Mouse (Mus musculus): ENCODE data around the gene Kptn. TPM values are rescaled to one million over a fixed set of nuclear protein-coding genes. Genes with fewer than 3 reads are reported as not detected.
A peak's percentile ranks its signal among the peaks of the same experiment; 100 is the strongest.

Kptn gene
- polyA plus RNA-seq, 1 experiment, result 23.2 TPM

GRCm38 (mm10) chr7:16094592-16094991 is 25.1 kb upstream of the Kptn start:
- DNase-seq (ENCODE audit: low read depth in 1 of 2, low spot score in 2 of 2), result no peak
- TF ChIP-seq POLR2A (IDR thresholded peaks at IDR 0.05; ENCODE audit: low read depth, low read length), result no peak
- TF ChIP-seq CTCF (IDR thresholded peaks at IDR 0.05; ENCODE audit: extremely low read depth, insufficient read depth, insufficient read length, insufficient replicate concordance), result no peak
- Histone ChIP-seq H3K27me3 (ENCODE audit: control insufficient read depth, insufficient read depth, low read length) (no peaks in the 10 kb centered on the region), H3K4me1 (ENCODE audit: control insufficient read depth, insufficient read depth, insufficient read length) (peaks cover 7% of the 10 kb centered on the region; the same call in 1 of the 2 replicates), H3K36me3 (ENCODE audit: control insufficient read depth, insufficient read depth, low read length) (no peaks in the 10 kb centered on the region), H3K4me3 (ENCODE audit: extremely low read depth, insufficient read depth, insufficient read length) (no peak overlapping the region), H3K27ac (ENCODE audit: insufficient read depth, low read length) (no peak overlapping the region)
- WGBS, result 65% methylated on average over 3 of the region's 3 CpGs

- TF ChIP-seq CTCF (IDR thresholded peaks at IDR 0.05; ENCODE audit: extremely low read depth, insufficient read depth, insufficient read length, insufficient replicate concordance) (peak; percentile 31; the same call in 1 of the 2 replicates), POLR2A (IDR thresholded peaks at IDR 0.05; ENCODE audit: low read depth, low read length) (peak; percentile 94)
- peak within 1 kb of the TSS; percentile 86 for H3K4me3 ChIP-seq (ENCODE audit: extremely low read depth, insufficient read depth, insufficient read length)
- no peaks in the 10 kb centered on the region for H3K36me3 ChIP-seq (ENCODE audit: control insufficient read depth, insufficient read depth, low read length)
- H3K27ac ChIP-seq (ENCODE audit: insufficient read depth, low read length), result peak within 1 kb of the TSS; percentile 92
- peak; percentile 97 to 100 for DNase-seq (ENCODE audit: low read depth in 1 of 2, low spot score in 2 of 2)
- under 1% methylated on average over 64 of the region's 68 CpGs for WGBS
- no peaks in the 10 kb centered on the region for H3K27me3 ChIP-seq (ENCODE audit: control insufficient read depth, insufficient read depth, low read length)
- peaks cover 11% of the 10 kb centered on the region; the same call in 1 of the 2 replicates for H3K4me1 ChIP-seq (ENCODE audit: control insufficient read depth, insufficient read depth, insufficient read length)
Measured at GRCm38 (mm10) chr7:16098021-16099017, 21.4 kb upstream of the Kptn start, which contains the start of gene Napa. Napa (plus strand) TSS chr7:16098458.

DNA sequence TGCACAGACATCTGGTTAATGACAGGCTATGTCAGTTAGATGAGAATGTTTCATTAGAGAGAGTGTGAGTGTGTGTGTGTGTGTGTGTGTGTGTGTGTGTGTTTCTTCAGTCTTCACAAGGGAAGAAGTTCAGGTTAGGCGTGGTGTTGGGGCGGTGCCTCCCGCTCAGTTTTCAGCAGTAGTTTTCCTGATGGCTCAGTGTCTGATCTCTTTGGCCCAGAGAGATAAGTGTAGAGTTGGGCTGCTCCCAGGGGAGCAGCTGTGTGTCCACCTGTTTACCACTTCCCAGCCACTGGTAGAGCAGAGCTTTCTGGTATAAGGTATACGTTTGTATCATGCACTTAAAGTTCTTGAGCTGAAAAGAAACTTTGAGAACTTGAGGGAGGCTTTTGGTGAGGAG is 19.8 kb upstream of the Kptn start:
- Histone ChIP-seq H3K36me3 (ENCODE audit: control insufficient read depth, insufficient read depth, low read length) (peaks cover 3% of the 10 kb centered on the region; the same call in 1 of the 2 replicates), H3K27ac (ENCODE audit: insufficient read depth, low read length) (no peak overlapping the region), H3K27me3 (ENCODE audit: control insufficient read depth, insufficient read depth, low read length) (no peaks in the 10 kb centered on the region), H3K4me1 (ENCODE audit: control insufficient read depth, insufficient read depth, insufficient read length) (peaks cover 11% of the 10 kb centered on the region; the same call in 1 of the 2 replicates), H3K4me3 (ENCODE audit: extremely low read depth, insufficient read depth, insufficient read length) (no peak overlapping the region)
- 78% methylated on average over 4 of the region's 4 CpGs for WGBS
- TF ChIP-seq CTCF (IDR thresholded peaks at IDR 0.05; ENCODE audit: extremely low read depth, insufficient read depth, insufficient read length, insufficient replicate concordance) (no peak), POLR2A (IDR thresholded peaks at IDR 0.05; ENCODE audit: low read depth, low read length) (no peak)
- DNase-seq (ENCODE audit: low read depth in 1 of 2, low spot score in 2 of 2), result no peak

GRCm38 (mm10) chr7:16101081-16101480 is 18.6 kb upstream of the Kptn start:
- DNase-seq (ENCODE audit: low read depth in 1 of 2, low spot score in 2 of 2), result no peak
- Histone ChIP-seq H3K4me1 (ENCODE audit: control insufficient read depth, insufficient read depth, insufficient read length) (peaks cover 11% of the 10 kb centered on the region; the same call in 1 of the 2 replicates), H3K27me3 (ENCODE audit: control insufficient read depth, insufficient read depth, low read length) (no peaks in the 10 kb centered on the region), H3K4me3 (ENCODE audit: extremely low read depth, insufficient read depth, insufficient read length) (no peak overlapping the region), H3K27ac (ENCODE audit: insufficient read depth, low read length) (no peak overlapping the region), H3K36me3 (ENCODE audit: control insufficient read depth, insufficient read depth, low read length) (peaks cover 3% of the 10 kb centered on the region; the same call in 1 of the 2 replicates)
- TF ChIP-seq POLR2A (IDR thresholded peaks at IDR 0.05; ENCODE audit: low read depth, low read length) (no peak), CTCF (IDR thresholded peaks at IDR 0.05; ENCODE audit: extremely low read depth, insufficient read depth, insufficient read length, insufficient replicate concordance) (no peak)
- 88% methylated on average over 7 of the region's 7 CpGs for WGBS

GRCm38 (mm10) chr7:16101726-16102475 is 17.8 kb upstream of the Kptn start:
- TF ChIP-seq POLR2A (IDR thresholded peaks at IDR 0.05; ENCODE audit: low read depth, low read length), result no peak
- no peak for TF ChIP-seq CTCF (IDR thresholded peaks at IDR 0.05; ENCODE audit: extremely low read depth, insufficient read depth, insufficient read length, insufficient replicate concordance)
- 92% methylated on average over 15 of the region's 15 CpGs for WGBS
- peaks cover 11% of the 10 kb centered on the region; the same call in 1 of the 2 replicates for H3K4me1 ChIP-seq (ENCODE audit: control insufficient read depth, insufficient read depth, insufficient read length)
- H3K36me3 ChIP-seq (ENCODE audit: control insufficient read depth, insufficient read depth, low read length), result peaks cover 3% of the 10 kb centered on the region; the same call in 1 of the 2 replicates
- H3K27ac ChIP-seq (ENCODE audit: insufficient read depth, low read length), result no peak overlapping the region
- no peak overlapping the region for H3K4me3 ChIP-seq (ENCODE audit: extremely low read depth, insufficient read depth, insufficient read length)
- no peaks in the 10 kb centered on the region for H3K27me3 ChIP-seq (ENCODE audit: control insufficient read depth, insufficient read depth, low read length)
- no peak for DNase-seq (ENCODE audit: low read depth in 1 of 2, low spot score in 2 of 2)

DNA sequence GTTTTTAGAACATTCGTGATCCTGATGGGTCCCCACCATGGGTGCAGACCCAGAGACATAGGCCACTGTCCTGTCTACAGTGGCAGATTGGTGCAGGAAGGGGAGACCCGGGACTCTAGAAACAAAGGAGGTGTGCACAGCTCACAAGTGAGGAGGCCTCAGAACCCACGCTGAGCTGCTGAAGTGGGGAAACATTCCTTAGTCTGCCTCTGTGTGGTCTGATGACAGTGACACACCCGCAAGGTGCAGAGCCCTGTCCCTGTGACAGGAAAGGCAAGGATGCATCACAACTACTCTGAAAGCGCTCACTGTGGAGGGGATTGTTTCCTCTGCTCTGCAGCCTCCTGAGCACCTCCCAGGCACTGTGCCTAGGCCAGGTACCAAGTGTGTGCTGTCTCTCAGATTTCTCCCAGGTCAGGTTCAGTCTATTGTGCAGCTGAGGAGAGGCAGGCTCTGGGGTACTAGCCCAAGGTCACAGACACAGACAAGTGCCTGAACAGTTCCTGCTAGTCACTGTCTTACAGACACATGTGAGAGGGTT is 16.9 kb upstream of the Kptn start:
- DNase-seq (ENCODE audit: low read depth in 1 of 2, low spot score in 2 of 2), result no peak
- H3K27me3 ChIP-seq (ENCODE audit: control insufficient read depth, insufficient read depth, low read length), result no peaks in the 10 kb centered on the region
- peaks cover 5% of the 10 kb centered on the region for H3K36me3 ChIP-seq (ENCODE audit: control insufficient read depth, insufficient read depth, low read length)
- H3K4me3 ChIP-seq (ENCODE audit: extremely low read depth, insufficient read depth, insufficient read length), result no peak overlapping the region
- 90% methylated on average over 5 of the region's 5 CpGs for WGBS
- no peak for TF ChIP-seq POLR2A (IDR thresholded peaks at IDR 0.05; ENCODE audit: low read depth, low read length)
- no peak for TF ChIP-seq CTCF (IDR thresholded peaks at IDR 0.05; ENCODE audit: extremely low read depth, insufficient read depth, insufficient read length, insufficient replicate concordance)
- no peak overlapping the region for H3K27ac ChIP-seq (ENCODE audit: insufficient read depth, low read length)
- H3K4me1 ChIP-seq (ENCODE audit: control insufficient read depth, insufficient read depth, insufficient read length), result peaks cover 11% of the 10 kb centered on the region; the same call in 1 of the 2 replicates

All from spleen, adult 2 months (tissue).